Mouse (Mus musculus): ENCODE results near the gene Phospho1.

- 0 out of 2 replicates have a peak, but pooled peaks have one; percentile 2 for TF ChIP-seq CTCF (IDR thresholded peaks at IDR 0.05; ENCODE audit: low read depth)
- TF ChIP-seq EP300 (IDR thresholded peaks at IDR 0.05; ENCODE audit: low read depth): no peak
These were observed 6.9 kb downstream of the Phospho1 start for GRCm38 (mm10) chr11:95831276-95831619.

All from liver, embryonic 14.5 days (tissue).